Mouse (Mus musculus): ENCODE measurements around the gene Cd2. TPM values are rescaled to one million over a fixed set of nuclear protein-coding genes. Genes with fewer than 3 reads are reported as not detected.

Cd2 gene
- not detected for total RNA-seq (2021)

DNA sequence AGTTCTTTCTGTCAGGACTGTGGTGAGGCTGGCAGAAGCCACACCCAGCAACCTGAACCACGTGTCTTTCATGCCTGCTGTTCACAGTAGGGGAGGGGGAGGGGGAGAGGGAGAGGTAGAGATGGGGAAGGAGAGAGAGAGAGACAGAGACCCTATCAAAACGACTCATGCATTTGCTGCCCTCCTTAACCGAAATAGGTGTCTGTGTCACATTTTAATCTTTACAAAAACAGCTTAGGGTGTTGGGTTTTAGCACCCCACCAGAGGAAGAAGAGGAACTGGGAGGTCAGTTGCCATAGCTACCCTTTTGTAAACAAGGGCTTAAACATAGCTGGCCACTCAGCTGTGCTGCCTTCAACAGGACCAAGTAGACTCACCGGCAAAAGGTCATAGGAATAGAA is at the start of gene Cd2:
Cd2 (minus strand) TSS at position 29 of the 401 bp plus-strand sequence.
- DNase-seq, result no peak

DNA sequence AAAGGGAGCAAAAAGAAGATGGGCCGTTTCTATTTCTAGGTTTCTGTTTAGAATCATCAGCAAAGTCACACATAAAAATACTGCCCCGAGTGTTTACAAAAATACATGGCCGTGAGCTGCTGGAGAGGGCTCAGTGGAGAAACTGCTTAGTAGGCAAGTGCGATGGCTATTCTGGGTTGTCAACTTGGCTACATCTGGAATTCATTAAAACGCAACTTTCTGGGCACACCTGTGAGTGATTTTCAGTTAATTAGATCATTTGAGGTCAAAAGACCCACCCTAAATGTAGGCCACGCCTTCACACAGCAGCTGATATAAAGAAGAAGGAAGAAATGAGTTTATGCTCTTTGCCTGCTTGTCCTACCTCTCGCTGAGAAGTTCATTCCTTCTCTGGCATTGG is 40.9 kb upstream of the Cd2 start:
- no peak for DNase-seq

DNA sequence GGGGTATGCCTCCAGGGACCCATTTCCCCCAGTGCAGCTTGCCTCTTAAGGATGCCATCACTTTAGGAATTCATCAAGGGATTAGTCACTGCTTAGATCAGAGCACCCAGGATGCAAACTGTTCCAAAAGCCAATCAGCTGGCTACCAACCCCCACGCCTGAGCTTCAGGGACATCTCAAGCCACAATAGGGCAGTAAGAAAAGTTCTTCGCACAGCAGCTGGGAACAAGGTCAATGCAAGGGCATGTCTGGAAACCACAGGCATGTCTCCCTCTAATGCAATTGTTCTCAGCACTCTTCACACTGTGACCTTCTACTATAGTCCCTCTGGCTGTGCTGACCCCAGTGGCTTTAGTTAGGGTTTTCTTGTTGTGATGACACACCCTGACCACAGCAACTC is 39.5 kb upstream of the Cd2 start:
- DNase-seq, result no peak

DNA sequence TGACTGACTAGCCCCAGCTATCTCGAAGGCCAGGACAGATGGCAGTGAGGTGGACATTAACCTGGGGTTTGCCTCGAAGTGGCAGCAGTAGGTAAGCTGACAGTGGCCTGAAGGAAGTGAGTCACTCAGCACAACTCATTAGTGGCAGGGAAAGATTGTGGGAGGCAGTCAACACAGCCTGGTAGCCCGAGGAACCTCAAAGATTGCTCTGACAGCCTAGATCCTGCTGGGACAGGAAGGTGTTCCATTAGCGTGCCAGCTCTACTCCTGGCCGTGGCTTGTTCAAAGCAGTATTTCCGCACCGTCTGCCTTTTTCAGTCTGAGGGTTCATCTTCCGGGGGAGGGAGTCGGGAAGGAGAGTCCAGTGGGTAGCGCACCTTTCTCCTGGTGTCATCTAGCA is 34.7 kb upstream of the Cd2 start:
- no peak for DNase-seq

DNA sequence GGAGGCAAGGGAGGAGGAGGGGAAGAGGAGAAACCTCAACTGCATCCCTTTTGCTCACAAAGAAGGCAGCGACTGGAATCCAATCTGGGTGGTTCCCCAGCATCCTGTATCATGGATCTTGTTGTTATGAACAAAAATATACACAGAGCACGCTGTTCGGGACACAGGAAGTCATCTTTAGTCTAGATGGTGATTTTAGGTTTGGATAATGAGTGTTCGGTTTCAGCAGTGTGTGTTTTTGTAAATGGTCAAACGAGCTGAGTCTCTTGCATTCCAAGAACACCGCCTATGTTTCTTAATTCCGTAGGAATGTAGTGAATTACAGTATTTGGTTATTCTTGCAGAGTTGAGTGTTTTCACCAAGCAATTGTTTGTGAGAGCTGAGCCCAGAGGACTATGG is 33.1 kb upstream of the Cd2 start:
- DNase-seq, result no peak

DNA sequence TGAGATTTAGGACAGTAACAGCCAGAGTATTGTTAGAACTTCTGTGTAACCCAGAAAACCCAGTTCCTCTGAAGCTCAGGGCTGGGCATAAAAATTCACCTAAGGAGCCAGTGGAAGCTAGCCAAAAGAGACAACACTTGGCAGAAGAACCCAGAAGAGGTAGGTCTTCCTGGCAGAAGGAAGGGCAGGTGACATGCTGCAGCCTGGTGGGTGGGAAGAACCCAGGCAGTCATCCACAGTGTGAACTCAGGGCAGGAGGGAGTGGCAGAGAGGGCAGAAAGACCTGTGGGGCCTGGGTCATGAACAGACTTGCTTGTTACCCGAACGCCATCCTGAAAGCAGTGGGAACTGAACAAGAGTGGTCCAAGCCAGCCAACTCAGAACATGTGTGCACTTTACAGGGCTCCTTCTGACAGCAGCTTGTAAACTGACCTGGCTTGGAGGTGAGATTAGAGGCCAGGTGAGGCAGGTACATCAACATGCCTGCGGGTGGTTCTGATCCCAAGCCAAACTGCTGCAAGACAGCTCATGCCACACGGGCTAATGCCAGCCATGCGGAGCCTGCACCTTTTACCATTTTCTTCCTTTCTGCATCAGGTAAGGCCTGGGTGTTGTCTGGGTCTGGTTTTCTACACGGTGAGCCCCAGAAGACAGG is 30.9 kb upstream of the Cd2 start:
- no peak for DNase-seq

DNA sequence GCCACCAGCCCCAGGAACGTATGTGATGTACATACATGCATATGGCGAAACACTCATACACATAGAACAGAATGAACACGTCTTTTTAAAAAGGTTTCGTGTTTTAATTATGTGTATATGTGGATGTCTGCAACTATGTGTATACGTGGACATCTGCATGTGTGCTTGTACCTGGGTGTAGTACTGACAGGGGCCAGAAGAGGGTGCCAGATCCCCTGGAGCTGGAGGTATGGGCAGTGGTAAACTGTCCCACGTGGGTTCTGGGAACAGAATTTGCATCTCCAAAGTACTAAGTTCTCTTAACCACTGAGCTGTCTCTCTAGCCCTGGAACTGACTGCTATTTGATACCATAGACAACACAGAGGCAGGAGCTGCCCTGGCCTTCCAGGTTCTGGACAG is 30.4 kb upstream of the Cd2 start:
- no peak for DNase-seq

DNA sequence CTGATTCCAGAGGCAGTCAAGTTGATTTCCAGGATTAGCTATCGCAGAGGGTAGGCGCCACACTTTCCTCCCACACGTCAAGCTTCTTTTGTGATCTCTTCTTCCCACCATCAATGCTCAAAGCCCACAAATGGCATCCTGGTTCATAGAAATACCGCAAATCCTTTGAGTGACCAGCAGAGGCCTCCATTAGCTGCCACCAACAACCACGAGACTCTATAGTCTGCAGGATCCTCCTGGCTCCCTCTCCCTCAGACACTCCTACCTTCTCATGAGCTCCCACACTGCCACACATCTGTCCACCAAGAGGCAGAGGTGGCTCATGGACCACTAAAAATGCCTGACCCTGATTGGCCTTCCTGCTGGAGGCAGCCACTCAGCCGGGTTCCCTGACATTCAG is 27.2 kb upstream of the Cd2 start:
- DNase-seq, result no peak

DNA sequence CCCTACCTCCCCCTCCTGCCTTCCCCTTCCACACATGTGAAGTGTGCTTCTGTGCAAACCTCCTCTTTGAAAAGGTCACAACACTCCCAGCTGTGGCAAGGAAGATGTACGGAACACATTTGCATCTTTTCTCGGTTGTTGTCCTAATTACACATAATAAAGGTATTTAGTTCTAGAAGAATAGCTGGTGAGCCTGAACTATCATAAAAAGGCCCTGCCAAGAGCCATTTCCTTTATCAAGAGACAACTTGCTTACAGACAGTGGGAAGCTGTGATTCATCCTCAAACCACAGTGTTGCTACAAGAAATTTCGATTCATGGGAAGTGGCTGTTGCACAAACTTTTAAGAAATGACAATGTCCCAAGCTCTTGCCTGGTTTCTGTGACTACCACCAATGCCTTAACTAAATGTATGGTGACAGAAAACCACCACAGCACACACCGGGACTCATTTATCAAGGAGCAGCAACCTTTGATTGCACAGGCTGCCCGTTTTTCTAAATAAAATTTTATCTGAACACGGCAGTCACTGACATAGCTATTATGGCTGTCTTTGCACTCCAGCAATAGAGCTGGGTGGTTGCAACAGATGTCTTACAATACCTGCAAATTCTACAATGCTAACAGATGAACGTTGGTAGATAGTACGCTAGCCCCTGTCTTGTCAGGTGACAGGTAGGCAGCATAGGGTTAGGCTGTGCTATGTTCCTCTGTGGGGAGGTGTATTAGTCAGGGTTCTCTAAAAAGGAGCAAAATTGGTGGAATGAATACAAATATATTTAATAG is 25.7 kb upstream of the Cd2 start:
- DNase-seq, result no peak

DNA sequence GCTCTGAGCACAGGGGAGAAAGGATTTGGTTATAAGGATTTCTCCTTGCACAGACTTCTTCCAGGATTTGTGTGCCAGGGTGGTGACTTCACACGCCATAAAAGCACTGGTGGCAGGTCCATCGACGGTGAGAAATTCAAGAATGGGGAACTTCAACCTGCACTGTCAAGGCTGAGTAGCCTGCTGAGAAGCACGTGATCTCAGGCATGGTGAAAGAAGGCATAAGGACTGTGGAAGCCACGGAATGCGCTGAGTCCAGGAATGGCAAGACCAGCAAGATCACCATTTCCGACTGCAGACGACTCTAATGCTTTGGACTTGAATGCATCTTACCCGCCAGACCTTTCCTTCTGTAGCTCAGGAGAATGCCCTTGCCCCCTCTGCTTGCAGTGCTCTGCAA is 23.2 kb upstream of the Cd2 start:
- no peak for DNase-seq

DNA sequence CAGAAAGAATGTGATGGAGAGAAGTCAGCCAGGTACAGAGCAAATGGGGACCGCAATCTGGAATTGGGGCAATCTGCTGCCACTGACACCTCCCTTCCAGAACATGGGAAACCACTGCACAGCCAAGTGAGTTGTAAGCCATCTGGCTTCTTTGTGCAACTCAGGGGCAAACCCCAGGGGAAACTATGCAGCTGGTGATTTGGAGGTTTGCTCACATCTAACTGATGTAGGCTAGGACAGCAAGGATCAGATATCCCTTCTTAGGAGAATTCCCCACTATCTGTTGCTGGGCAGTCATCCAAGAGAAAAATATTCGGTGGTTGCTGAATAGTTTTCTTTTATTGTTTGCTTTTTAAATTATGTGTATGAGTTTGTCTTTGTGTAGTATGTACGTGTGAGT is 21.9 kb upstream of the Cd2 start:
- DNase-seq, result no peak

DNA sequence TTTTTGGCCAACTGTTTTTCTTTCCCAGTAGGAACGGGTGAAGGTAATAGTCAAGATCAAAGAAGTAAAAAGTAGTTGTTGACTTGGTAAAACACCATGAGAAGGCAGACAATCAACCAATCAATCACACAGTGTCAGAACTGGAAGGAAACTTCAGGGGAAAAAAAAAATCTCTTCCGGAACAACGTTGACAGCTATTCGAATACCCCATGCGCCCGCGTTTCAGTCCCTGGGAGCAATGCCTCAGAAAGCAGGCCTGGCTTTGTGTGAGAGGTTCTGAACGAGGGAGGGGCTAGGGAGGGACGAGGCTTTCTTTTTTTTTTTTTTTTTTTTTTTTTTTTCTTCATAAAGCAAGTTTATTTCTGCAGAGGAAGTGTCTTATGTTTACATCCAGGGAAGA is 18.4 kb upstream of the Cd2 start:
- no peak for DNase-seq

DNA sequence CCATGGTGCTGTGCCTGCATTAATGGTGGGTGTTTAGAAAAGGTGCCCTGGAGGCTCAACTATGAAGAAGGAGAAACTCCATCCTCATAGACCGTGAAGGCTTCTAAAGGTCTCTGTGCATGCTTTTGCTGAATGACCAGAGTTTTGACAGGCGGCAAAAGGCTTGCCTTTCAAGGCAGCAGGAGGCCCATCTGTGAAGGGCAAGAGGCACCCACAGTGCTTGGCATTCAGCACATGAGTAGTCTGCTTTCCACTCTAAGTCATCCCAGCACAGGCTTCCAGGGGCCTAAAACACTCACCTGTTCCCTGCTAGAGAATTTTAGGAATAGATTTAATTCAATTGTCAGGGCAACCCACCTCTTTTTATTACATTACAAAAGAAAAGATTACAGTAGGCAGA is 17.3 kb upstream of the Cd2 start:
- DNase-seq, result no peak

DNA sequence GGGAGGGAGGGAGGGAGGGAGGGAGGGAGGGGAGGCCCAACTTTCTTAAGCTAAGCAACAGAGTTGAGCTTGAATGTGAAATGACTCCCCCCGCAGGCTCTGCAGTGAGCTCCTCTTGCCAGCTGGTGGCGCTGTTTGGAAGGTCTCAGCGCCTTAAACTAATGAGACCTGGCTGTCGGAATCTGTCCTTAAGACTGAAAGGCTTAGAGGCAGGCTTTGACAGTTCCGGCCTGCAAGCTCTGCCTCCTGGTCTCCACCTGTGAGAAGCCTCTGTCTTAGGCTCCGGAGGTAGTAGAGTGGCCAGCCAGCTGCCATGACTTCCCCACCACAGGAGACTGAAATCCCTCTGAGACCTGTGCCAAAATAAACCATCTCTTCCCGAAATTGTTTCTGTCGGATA is 16.4 kb upstream of the Cd2 start:
- peak; percentile 65 to 74 for DNase-seq

DNA sequence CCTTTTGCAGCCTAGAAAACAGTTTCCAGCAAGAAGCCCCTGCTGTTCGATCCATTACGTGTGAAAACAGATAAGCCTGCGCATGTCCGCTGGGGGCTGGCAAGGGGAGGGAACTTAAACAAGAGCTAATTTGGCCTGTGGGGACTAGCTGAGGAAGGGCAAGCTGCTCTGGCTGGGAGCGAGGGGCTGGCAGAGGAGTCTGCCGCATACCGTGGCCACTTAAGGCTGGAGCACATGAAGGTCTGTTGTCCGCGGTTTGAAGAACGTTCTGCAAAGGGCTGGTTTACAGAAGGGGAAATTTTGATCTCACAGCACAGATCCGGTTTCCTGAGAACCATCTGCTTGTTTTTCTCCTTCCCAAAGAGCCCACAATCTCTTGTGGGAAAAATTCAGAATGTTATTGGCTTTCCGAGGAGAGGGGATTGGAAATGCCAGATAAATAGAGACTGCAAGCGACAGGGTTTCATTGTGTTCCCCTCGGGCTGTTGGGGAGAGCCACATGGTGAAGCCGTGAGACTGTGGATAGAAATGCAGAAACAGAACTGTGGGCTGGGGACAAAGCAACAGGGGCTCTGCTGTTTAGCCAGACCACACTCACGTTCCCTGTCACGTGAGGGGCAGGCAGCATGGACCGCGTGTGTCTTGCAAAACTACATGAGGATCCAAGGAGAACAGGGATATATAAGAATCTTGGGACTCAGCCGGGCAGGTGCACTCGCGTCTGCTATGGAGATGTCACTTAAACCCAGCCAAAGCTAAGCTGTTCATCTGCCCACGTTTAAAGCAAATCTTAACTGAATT is 12.7 kb upstream of the Cd2 start:
- DNase-seq, result peak; percentile 68 to 75

DNA sequence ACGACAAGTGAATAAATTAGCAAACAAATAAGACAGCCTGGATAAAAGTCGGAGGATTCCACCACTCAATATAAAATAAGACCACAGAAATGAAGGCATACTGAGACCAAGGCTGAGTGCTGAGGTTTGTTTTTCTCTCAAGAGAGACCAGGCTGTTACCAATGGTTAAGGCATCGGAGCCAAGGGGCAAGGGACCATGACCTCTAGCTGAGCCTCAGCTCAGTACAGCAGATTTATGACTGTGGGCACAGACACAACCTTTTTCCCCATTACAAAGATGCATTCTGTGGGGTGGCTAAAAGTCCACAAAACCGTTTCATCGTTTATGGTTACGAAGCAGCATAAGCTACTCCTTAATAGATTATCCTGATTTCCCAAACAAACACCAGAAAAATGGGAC is 11.9 kb upstream of the Cd2 start:
- no peak for DNase-seq

DNA sequence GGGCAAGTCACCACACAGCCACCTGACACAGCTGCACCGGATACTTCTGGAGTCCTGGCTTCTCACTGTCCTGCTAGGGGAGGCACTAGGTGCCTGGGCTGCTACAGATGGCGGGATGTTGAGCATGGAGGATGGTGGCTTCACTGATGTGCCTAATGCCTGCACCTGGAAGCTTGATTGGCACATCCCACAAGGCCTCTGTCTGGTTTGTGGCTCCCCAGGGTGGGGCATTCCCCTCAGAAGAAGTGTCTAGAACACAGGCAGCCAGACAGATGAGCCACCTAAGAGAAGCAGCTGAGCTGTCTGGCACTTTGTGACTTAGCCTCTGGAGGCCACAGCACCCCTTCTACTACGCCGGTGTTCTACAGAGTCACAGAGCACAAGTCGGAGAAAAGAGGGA is 9.5 kb upstream of the Cd2 start:
- DNase-seq, result no peak

DNA sequence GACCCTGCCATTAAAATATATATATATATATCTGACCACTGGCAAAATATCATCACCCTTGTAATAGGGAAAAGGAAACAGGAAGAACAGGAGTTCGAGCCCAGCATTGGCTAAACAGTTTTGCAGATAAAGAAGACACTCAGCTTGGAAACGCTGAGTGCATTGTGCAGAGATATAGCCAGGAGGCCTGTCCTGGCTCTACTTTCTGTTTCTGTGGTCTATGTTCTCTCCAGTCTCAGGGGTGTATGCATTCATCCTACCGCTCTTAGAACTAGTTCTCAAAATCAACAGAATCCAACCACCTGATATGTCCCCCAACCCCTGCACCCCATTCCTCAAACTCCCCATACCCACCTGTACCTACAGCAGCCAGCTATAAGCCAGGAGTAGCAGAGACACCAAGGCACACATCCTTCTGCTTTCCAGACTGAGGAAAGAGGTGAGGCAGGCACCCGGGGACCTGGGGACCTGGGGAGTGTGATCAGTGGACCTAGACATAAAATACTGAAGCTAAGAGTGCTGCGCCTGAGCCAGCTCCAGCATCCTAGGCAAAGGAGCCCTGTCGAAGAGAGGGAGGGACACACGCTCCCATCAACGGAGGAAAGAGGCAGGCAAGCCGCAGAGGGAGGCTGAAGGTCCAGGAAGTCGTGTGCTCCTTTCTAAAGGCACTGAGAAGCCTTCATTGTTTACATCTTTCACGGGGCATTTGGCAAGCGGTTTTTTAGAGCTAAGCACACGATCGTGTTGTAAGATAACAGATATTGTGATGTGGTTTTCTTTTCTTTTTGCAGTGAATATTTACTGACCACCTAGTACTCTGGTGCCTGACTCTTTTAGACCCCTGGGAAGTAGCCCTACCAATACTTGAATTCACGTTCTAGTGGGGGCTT is 8.4 kb upstream of the Cd2 start:
- no peak for DNase-seq

DNA sequence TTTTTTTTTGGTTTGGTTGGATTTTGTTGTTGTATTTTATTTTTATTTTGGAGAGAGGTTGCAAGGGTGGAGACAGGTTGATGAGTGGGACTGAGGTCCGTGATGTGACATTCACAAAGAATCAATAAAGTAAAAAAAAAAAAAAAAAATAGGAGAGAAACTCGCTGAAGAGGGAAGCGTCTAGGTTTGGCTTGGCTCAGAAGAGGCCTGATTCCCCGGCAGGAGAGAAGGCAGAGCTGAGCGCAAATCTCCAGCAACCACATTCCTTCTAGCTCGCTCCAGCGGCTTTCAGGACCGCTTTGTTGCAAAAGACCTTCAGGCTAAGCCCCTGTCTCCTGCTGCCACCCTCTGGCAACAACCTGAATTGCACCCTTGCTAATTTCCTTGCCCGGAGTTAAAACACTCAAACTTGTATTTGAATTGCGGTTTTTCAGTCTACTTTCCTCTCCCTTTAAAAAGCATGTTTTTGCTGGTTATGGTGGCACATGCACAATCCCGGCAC is 7.7 kb upstream of the Cd2 start:
- peak; percentile 89 to 91 for DNase-seq

DNA sequence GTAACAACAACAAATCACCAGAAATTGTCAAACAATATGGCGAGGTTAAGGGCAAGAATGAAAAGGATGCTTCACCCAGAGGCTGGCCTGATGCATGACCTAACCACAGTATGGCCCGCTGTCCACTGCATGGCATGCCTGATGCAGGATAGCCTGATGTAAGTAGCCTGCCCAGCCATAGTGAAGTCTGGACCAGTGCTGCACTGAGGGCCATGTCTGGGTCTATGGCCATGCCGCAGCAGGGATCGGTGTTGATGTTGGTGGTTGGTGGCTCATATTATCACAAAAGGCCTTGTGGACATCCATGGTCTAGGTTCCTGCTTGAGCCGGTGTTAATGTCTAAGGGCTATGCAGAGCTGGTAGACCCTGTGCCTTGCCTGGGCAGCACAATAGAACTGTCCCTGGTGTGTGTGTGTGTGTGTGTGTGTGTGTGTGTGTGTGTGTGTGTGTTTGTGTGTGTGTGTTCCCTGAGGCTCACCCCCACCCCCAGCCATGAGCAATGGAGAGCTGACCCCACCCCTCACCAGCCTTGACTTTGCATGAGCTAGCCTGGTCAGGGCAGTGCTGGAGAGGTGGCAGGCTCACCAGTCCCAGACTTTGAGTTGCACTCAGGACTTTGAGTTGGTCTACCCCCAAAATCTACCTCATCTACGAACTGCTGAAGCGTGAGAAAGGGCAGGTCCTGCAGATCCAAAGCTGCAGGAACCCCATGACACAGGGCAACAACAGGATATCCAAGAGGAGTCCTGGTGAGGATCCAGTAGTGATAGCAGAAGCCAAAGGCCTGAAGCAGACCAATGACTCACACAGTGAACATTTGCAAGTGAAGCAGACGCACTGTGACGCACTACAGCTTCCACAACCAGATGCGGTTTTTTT is 7.0 kb upstream of the Cd2 start:
- no peak for DNase-seq

DNA sequence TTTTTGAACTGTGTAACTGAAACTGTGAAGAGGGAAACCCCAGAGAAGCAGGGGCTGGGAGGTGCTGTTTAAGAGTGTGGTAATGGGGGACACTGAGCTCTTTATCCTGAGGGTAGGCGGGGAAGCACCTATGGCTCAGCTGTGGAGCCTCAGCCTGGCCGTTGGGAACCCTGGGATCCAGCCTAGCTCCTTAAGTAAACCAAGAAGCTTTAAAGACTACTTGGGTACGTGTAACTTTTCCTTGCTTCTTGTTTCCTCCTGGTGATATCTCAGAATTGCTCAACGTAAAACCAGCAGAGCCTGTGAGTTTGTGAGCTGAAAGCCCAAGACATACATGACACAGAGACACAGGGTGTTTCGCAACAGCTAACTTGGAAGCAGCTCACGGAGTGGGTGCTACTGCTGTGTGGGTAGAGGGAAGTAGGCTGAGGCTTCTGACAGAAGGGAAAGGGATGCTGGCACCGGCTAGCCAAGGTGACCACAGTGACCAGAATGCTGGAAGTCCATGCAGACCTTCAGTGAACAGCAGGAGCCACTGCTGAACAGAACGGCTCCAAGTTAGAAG is 5.9 kb upstream of the Cd2 start:
- DNase-seq, result no peak

All from layer of hippocampus, postnatal 36 days (tissue).